ENCODE assay signal across 9 mouse cellular contexts in genomic region chr9:109098366-109098765, GRCm38 (mm10). TPM values are rescaled to one million over a fixed set of nuclear protein-coding genes. Genes with fewer than 3 reads are reported as not detected.
DNase-seq lines count a peak whose midpoint lies in the region; ATAC-seq and TF ChIP-seq lines count a peak whose summit lies in the region.
"Had no signal": no experiment of that assay in that cellular context is flagged by ENCODE, and none has a peak within 500 bp of the region (broad histone marks: within the 10 kb centered on the region; RNA-seq: fewer than 3 reads in every experiment).

No protein-coding gene starts in this region.

- H3K79me2 ChIP-seq in myocyte (ENCODE audit: control insufficient read depth, insufficient read depth): no peaks in the 10 kb centered on the region

- TF ChIP-seq CTCF in kidney, postnatal 0 days (IDR thresholded peaks at IDR 0.05; ENCODE audit: low read depth): no peak
- TF ChIP-seq CTCF in hindbrain, postnatal 0 days (IDR thresholded peaks at IDR 0.05; ENCODE audit: low read depth): no peak

- H3K9me3 ChIP-seq in kidney, postnatal 0 days (replicated peaks; ENCODE audit: low read length): no peaks in the 10 kb centered on the region
- H3K9me3 ChIP-seq in forebrain, embryonic 11.5 days (ENCODE audit: control insufficient read depth, low read length): no peaks in the 10 kb centered on the region
- no peaks in the 10 kb centered on the region for H3K9me3 ChIP-seq in hindbrain, postnatal 0 days (ENCODE audit: low read length)

- peaks cover 36% of the 10 kb centered on the region for H3K4me1 ChIP-seq in kidney, postnatal 0 days (replicated peaks; ENCODE audit: insufficient read depth, low read length)
- peaks cover 28% of the 10 kb centered on the region for H3K4me1 ChIP-seq in forebrain, embryonic 11.5 days (replicated peaks; ENCODE audit: control insufficient read depth, insufficient read depth, low read length)
- peaks cover 18% of the 10 kb centered on the region; the same call in 1 of the 2 replicates for H3K4me1 ChIP-seq in hindbrain, postnatal 0 days (ENCODE audit: insufficient read depth, low read length)

- peaks cover 6% of the 10 kb centered on the region; the same call in 1 of the 2 replicates for H3K36me3 ChIP-seq in kidney, postnatal 0 days (ENCODE audit: insufficient read depth, low read length)
- peaks cover 6% of the 10 kb centered on the region for H3K36me3 ChIP-seq in forebrain, embryonic 11.5 days (ENCODE audit: control insufficient read depth, insufficient read depth, low read length)
- peaks cover 9% of the 10 kb centered on the region; the same call in 1 of the 2 replicates for H3K36me3 ChIP-seq in hindbrain, postnatal 0 days (ENCODE audit: insufficient read depth, low read length)
- H3K36me3 ChIP-seq in myocyte (ENCODE audit: control insufficient read depth, insufficient read depth): no peaks in the 10 kb centered on the region

- H3K27me3 ChIP-seq in kidney, postnatal 0 days (ENCODE audit: insufficient read depth, low read length): no peaks in the 10 kb centered on the region
- no peaks in the 10 kb centered on the region for H3K27me3 ChIP-seq in forebrain, embryonic 11.5 days (ENCODE audit: control insufficient read depth, insufficient read depth, low read length)
- H3K27me3 ChIP-seq in hindbrain, postnatal 0 days (ENCODE audit: insufficient read depth, low read length): no peaks in the 10 kb centered on the region
- H3K27me3 ChIP-seq in myocyte (ENCODE audit: control insufficient read depth, insufficient read depth, insufficient read length): no peaks in the 10 kb centered on the region

- ATAC-seq in kidney, postnatal 0 days (replicated peaks; ENCODE audit: low FRiP score, low read depth): no peak
- ATAC-seq in forebrain, embryonic 11.5 days (replicated peaks; ENCODE audit: low FRiP score): no peak
- ATAC-seq in hindbrain, postnatal 0 days: no peak

- H3K4me3 ChIP-seq in kidney, postnatal 0 days (replicated peaks; ENCODE audit: low read depth, low read length): no peak overlapping the region
- H3K4me3 ChIP-seq in forebrain, embryonic 11.5 days (ENCODE audit: low read depth, low read length): no peak overlapping the region
- H3K4me3 ChIP-seq in hindbrain, postnatal 0 days (ENCODE audit: low read length): 0 out of 2 replicates have a peak overlapping the region, but pooled peaks have one; percentile 1
- H3K4me3 ChIP-seq in myocyte: no peak overlapping the region

- no peak overlapping the region for H3ac ChIP-seq in myocyte (ENCODE audit: control insufficient read depth, insufficient read length)

- peak overlapping the region; percentile 98 for H3K27ac ChIP-seq in kidney, postnatal 0 days
- no peak overlapping the region for H3K27ac ChIP-seq in forebrain, embryonic 11.5 days (ENCODE audit: low read depth, low read length)
- peak overlapping the region; percentile 99 for H3K27ac ChIP-seq in hindbrain, postnatal 0 days
- H3K27ac ChIP-seq: macrophage had no signal

- DNase-seq in kidney, postnatal 0 days (ENCODE audit: low spot score): no peak
- DNase-seq in kidney, postnatal 25 days: no peak
- DNase-seq in forebrain, embryonic 11.5 days (ENCODE audit: low spot score): no peak
- DNase-seq in hindbrain, postnatal 0 days (ENCODE audit: low spot score): no peak
- no peak for DNase-seq in thymus, postnatal 0 days (ENCODE audit: low spot score)
- no peak for DNase-seq in MN1 (ENCODE audit: low spot score)
- no peak for DNase-seq in cerebellum, adult 18-20 months

- no peak for TF ChIP-seq POLR2A in myocyte (IDR thresholded peaks at IDR 0.05; ENCODE audit: insufficient read length, low read depth)

- H3K4me2 ChIP-seq in kidney, postnatal 0 days (ENCODE audit: low read length): peak overlapping the region; percentile 91
- peak overlapping the region; percentile 53; the same call in 1 of the 2 replicates for H3K4me2 ChIP-seq in forebrain, embryonic 11.5 days (ENCODE audit: low read depth, low read length, severe bottlenecking)
- H3K4me2 ChIP-seq in hindbrain, postnatal 0 days (ENCODE audit: low read depth, low read length): peak overlapping the region; percentile 70
- peak overlapping the region; percentile 50 for H3K4me2 ChIP-seq in myocyte (ENCODE audit: low read depth)

- 79% methylated on average over 8 of the region's 8 CpGs for WGBS in kidney, postnatal 0 days
- WGBS in forebrain, embryonic 11.5 days: 91% methylated on average over 8 of the region's 8 CpGs
- WGBS in hindbrain, postnatal 0 days: 69% methylated on average over 8 of the region's 8 CpGs

- H3K9ac ChIP-seq in kidney, postnatal 0 days (ENCODE audit: low read depth, low read length): no peak overlapping the region
- no peak overlapping the region for H3K9ac ChIP-seq in forebrain, embryonic 11.5 days (ENCODE audit: low read length)
- H3K9ac ChIP-seq in hindbrain, postnatal 0 days (replicated peaks; ENCODE audit: low read length): 0 out of 2 replicates have a peak overlapping the region, but pooled peaks have one; percentile 92

TF ChIP-seq in myocyte, 11 proteins besides CTCF, POLR2A, EP300 and RAD21:
- no peak for TF ChIP-seq USF1 (IDR thresholded peaks at IDR 0.05; ENCODE audit: low read depth)
- TF ChIP-seq MYOD1 (IDR thresholded peaks at IDR 0.05; ENCODE audit: control insufficient read depth in 1 of 3, insufficient read length in 2 of 3, low read depth in 2 of 3): no peak
- no peak for TF ChIP-seq TCF3 (IDR thresholded peaks at IDR 0.05; ENCODE audit: insufficient read length, low read depth)
- no peak for TF ChIP-seq REST (IDR thresholded peaks at IDR 0.05; ENCODE audit: insufficient read depth, insufficient read length)
- no peak for TF ChIP-seq CEBPB (IDR thresholded peaks at IDR 0.05; ENCODE audit: insufficient read depth, poor library complexity, severe bottlenecking)

RNA-seq across cellular contexts. Expression of gene Plxnb1, which starts 3.2 kb away (rescaled TPM):
- polyA plus RNA-seq in kidney, postnatal 0 days (2015; fragmentation: Nextera tagmentation; extraction: Ambion mirVana): 8.4 and 9.6 TPM in 2 replicates
- 27.3 and 28.3 TPM in 2 replicates for polyA plus RNA-seq in forebrain, embryonic 11.5 days (2014; fragmentation: Nextera tagmentation; extraction: Ambion mirVana)
- 82.3 and 84.4 TPM in 2 replicates for total RNA-seq in hindbrain, postnatal 0 days (2014; rRNA removed)
- polyA plus RNA-seq in hindbrain, postnatal 0 days (2015; fragmentation: Nextera tagmentation; extraction: Ambion mirVana): 8.7 and 11.2 TPM in 2 replicates
- 6.1 TPM for polyA plus RNA-seq in myocyte (2012; fragmentation: generic; extraction: Trizol)
- polyA plus RNA-seq in thymus, postnatal 0 days (2015; fragmentation: Nextera tagmentation; extraction: Ambion mirVana): 3.3 and 3.8 TPM in 2 replicates
- polyA plus RNA-seq: macrophage had no signal

RNA-seq across cellular contexts. Expression of gene Tma7, which starts 16.0 kb away (rescaled TPM):
- 635 and 680 TPM in 2 replicates for polyA plus RNA-seq in kidney, postnatal 0 days (2015; fragmentation: Nextera tagmentation; extraction: Ambion mirVana)
- polyA plus RNA-seq in forebrain, embryonic 11.5 days (2014; fragmentation: Nextera tagmentation; extraction: Ambion mirVana): 671 and 746 TPM in 2 replicates
- 56.2 and 73.8 TPM in 2 replicates for total RNA-seq in hindbrain, postnatal 0 days (2014; rRNA removed)
- polyA plus RNA-seq in hindbrain, postnatal 0 days (2015; fragmentation: Nextera tagmentation; extraction: Ambion mirVana): 764 and 779 TPM in 2 replicates
- polyA plus RNA-seq in myocyte (2012; fragmentation: generic; extraction: Trizol): 271 TPM
- polyA plus RNA-seq in thymus, postnatal 0 days (2015; fragmentation: Nextera tagmentation; extraction: Ambion mirVana): 808 and 867 TPM in 2 replicates

RNA-seq across cellular contexts. Expression of gene Ccdc51, which starts 16.1 kb away (rescaled TPM):
- polyA plus RNA-seq in kidney, postnatal 0 days (2015; fragmentation: Nextera tagmentation; extraction: Ambion mirVana): 12.9 and 13.8 TPM in 2 replicates
- polyA plus RNA-seq in forebrain, embryonic 11.5 days (2014; fragmentation: Nextera tagmentation; extraction: Ambion mirVana): 13.2 and 17.4 TPM in 2 replicates
- 7.8 and 8.4 TPM in 2 replicates for total RNA-seq in hindbrain, postnatal 0 days (2014; rRNA removed)
- 5.1 and 6.7 TPM in 2 replicates for polyA plus RNA-seq in hindbrain, postnatal 0 days (2015; fragmentation: Nextera tagmentation; extraction: Ambion mirVana)
- polyA plus RNA-seq in myocyte (2012; fragmentation: generic; extraction: Trizol): 13.8 TPM
- polyA plus RNA-seq in thymus, postnatal 0 days (2015; fragmentation: Nextera tagmentation; extraction: Ambion mirVana): 18.6 and 19.0 TPM in 2 replicates

RNA-seq across cellular contexts. Expression of gene Atrip, which starts 24.4 kb away (rescaled TPM):
- polyA plus RNA-seq in kidney, postnatal 0 days (2015; fragmentation: Nextera tagmentation; extraction: Ambion mirVana): 18.8 and 20.9 TPM in 2 replicates
- 28.1 and 32.1 TPM in 2 replicates for polyA plus RNA-seq in forebrain, embryonic 11.5 days (2014; fragmentation: Nextera tagmentation; extraction: Ambion mirVana)
- 39.5 and 52.3 TPM in 2 replicates for total RNA-seq in hindbrain, postnatal 0 days (2014; rRNA removed)
- 30.6 and 32.2 TPM in 2 replicates for polyA plus RNA-seq in hindbrain, postnatal 0 days (2015; fragmentation: Nextera tagmentation; extraction: Ambion mirVana)
- 9.6 TPM for polyA plus RNA-seq in myocyte (2012; fragmentation: generic; extraction: Trizol)
- 23.4 and 28.4 TPM in 2 replicates for polyA plus RNA-seq in thymus, postnatal 0 days (2015; fragmentation: Nextera tagmentation; extraction: Ambion mirVana)

RNA-seq across cellular contexts. Expression of gene Trex1, which starts 38.8 kb away (rescaled TPM):
- 14.3 and 15.2 TPM in 2 replicates for polyA plus RNA-seq in kidney, postnatal 0 days (2015; fragmentation: Nextera tagmentation; extraction: Ambion mirVana)
- 5.9 and 8.2 TPM in 2 replicates for polyA plus RNA-seq in forebrain, embryonic 11.5 days (2014; fragmentation: Nextera tagmentation; extraction: Ambion mirVana)
- 20.1 and 32.6 TPM in 2 replicates for total RNA-seq in hindbrain, postnatal 0 days (2014; rRNA removed)
- 14.3 and 14.4 TPM in 2 replicates for polyA plus RNA-seq in hindbrain, postnatal 0 days (2015; fragmentation: Nextera tagmentation; extraction: Ambion mirVana)
- polyA plus RNA-seq in myocyte (2012; fragmentation: generic; extraction: Trizol): 10.0 TPM
- 42.1 and 42.4 TPM in 2 replicates for polyA plus RNA-seq in thymus, postnatal 0 days (2015; fragmentation: Nextera tagmentation; extraction: Ambion mirVana)
